Mouse (Mus musculus): Measurements from ENCODE around the gene Mb21d2.

DNA sequence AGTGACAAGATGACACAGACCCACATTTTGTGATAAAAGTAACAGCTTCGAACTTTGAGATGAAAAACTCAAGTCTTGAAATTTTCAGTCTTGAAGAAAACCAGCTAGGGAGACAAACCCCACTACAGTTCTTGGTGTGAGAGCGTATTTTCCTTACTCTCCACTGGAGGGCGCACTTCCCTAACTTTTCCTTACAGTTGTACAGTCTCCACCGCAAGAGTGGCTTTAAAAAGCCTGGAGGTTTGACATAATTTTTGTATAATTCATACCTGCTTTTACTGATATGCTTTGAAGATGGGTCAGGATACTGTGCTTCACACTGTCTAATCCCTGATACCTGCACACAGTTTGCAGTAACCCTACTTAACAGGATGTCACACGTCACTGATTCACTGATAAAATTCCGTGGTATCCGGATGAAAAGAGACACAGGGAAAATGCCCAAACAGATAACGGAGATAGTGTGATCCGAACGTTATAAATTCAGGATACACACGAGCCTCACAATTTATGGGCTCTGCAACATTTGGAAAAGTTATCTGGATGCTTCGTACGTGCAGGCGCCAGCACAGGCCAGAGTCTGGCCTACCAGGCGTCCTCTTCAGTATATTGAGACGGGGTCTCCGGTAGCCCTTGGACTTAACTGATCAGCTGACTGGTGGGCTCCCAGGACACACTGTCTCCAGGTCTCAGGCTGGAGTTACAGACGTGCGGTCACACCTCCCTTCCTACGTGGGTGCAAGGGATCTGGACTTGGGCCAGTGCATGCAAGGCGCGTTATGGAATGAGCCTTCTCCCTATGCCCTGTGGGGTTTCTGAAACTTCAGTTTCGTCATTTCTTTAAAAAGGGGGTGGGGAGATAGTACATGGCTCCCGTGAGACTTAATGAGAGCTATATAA lies 89.1 kb downstream of the Mb21d2 start:
- peak; percentile 79 for TF ChIP-seq CTCF (IDR thresholded peaks at IDR 0.05; ENCODE audit: borderline replicate concordance, extremely low read depth, insufficient read depth, insufficient read length)
- TF ChIP-seq POLR2A (IDR thresholded peaks at IDR 0.05; ENCODE audit: borderline replicate concordance, extremely low read depth, insufficient read depth, insufficient read length, poor library complexity, severe bottlenecking) = no peak
